Mouse (Mus musculus): Measurements from ENCODE around the gene Flrt1. TPM values are rescaled to one million over a fixed set of nuclear protein-coding genes. Genes with fewer than 3 reads are reported as not detected.

Gene Flrt1
- polyA plus RNA-seq, 1 experiment from 2014 or later, result 12.0 TPM

DNA sequence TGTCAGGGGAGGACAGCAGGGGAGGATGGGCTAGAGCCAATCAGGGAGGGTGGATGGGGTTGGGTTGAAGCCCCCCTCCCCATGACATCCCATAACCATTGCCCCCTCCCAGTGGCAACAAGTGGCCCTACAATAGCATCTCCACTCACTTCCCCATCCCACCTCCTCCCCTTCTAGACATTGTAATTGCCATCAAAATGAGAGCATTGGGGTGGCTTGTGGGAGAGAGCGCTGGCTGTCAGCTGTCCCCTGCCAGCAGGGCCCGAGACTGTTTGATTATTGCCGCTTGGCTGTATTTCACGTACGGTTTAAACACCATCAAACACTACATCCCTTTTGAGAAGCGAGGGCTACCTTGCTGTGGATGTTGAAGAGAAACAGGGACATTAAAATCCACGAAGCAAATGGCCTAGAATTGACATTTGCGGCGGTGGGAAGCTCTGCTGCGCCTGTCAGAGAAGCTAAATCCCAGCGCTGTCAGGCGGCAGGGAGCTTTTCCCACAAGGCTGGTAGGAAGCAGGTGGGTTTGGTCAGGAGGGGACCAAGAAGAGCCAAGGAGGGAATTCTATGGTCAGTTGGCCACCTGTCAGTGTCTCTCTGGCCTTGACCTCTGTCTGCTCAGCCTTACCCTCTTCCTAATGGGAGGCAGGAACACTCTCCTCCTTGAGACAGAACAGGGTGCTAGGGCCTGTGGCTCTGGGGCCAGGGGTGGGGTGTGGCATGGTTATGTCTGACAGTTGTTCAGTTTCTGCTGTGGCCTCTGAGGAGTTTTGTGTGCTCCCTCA is 31.3 kb downstream of the Flrt1 start:
- H3K27ac ChIP-seq (ENCODE audit: low read length), result no peak overlapping the region
- H3K4me1 ChIP-seq (ENCODE audit: control insufficient read depth, insufficient read depth, low read length), result peaks cover 29% of the 10 kb centered on the region
- H3K9ac ChIP-seq (ENCODE audit: low read depth, low read length), result peak overlapping the region; percentile 28; the same call in 1 of the 2 replicates
- H3K36me3 ChIP-seq (ENCODE audit: control insufficient read depth, insufficient read depth, low read length), result no peaks in the 10 kb centered on the region
- no peaks in the 10 kb centered on the region for H3K27me3 ChIP-seq (ENCODE audit: control insufficient read depth, insufficient read depth, low read depth, low read length)
- ATAC-seq, result no peak
- no peaks in the 10 kb centered on the region for H3K9me3 ChIP-seq (replicated peaks; ENCODE audit: control insufficient read depth, low read length, poor library complexity, severe bottlenecking)
- 21% methylated on average over 12 of the region's 12 CpGs for WGBS
- no peak overlapping the region for H3K4me2 ChIP-seq (ENCODE audit: low read length)
- H3K4me3 ChIP-seq (ENCODE audit: low read depth, low read length), result no peak overlapping the region

DNA sequence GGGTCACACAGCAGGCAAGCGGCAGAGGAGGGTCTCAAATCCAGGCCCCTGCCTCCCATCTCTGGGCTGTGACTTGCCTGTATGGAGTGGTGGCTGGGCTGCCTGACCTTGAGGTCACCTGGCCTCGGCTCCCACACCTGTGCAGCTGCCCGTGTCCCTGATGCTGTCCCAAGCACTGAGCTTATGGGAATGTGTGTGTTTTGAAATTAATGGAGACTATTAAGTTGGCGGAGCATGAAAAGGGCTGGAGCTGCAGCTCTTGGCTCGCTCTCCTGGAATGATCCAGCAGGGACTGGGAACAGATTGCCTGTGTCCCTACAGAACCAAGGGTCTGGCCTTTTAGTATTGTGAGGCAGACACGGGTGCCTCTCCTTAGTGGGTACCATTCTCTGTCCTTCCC is 33.3 kb downstream of the Flrt1 start:
- no peaks in the 10 kb centered on the region for H3K36me3 ChIP-seq (ENCODE audit: control insufficient read depth, insufficient read depth, low read length)
- 54% methylated on average over 6 of the region's 6 CpGs for WGBS
- no peak overlapping the region for H3K27ac ChIP-seq (ENCODE audit: low read length)
- no peak for ATAC-seq
- H3K9ac ChIP-seq (ENCODE audit: low read depth, low read length), result no peak overlapping the region
- no peak overlapping the region for H3K4me2 ChIP-seq (ENCODE audit: low read length)
- no peaks in the 10 kb centered on the region for H3K27me3 ChIP-seq (ENCODE audit: control insufficient read depth, insufficient read depth, low read depth, low read length)
- H3K4me3 ChIP-seq (ENCODE audit: low read depth, low read length), result no peak overlapping the region
- H3K4me1 ChIP-seq (ENCODE audit: control insufficient read depth, insufficient read depth, low read length), result peaks cover 46% of the 10 kb centered on the region
- no peaks in the 10 kb centered on the region for H3K9me3 ChIP-seq (replicated peaks; ENCODE audit: control insufficient read depth, low read length, poor library complexity, severe bottlenecking)

DNA sequence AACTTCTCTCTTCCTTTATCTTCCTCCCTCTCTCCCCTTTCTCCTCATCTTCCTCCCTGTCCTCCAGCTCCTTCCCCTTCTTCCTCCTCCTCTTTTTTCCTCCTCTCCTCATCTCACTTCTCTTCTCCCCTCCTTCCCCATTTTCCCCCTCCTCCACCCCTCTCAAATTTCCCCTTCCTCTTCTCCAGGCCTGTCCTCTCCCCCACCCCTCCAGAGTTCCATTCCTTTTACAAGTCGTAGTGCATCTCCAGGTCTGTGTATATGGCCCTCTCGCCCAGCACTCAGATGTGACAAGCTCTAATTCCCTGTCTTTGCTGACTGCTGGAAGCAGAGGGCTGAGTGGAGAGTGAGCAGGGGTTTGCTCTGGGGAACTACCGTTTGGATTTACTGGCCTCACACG is 34.8 kb downstream of the Flrt1 start:
- H3K4me1 ChIP-seq (ENCODE audit: control insufficient read depth, insufficient read depth, low read length), result peaks cover 55% of the 10 kb centered on the region
- ATAC-seq, result no peak
- no peaks in the 10 kb centered on the region for H3K27me3 ChIP-seq (ENCODE audit: control insufficient read depth, insufficient read depth, low read depth, low read length)
- no peak overlapping the region for H3K9ac ChIP-seq (ENCODE audit: low read depth, low read length)
- 8% methylated on average over 4 of the region's 4 CpGs for WGBS
- no peaks in the 10 kb centered on the region for H3K9me3 ChIP-seq (replicated peaks; ENCODE audit: control insufficient read depth, low read length, poor library complexity, severe bottlenecking)
- H3K36me3 ChIP-seq (ENCODE audit: control insufficient read depth, insufficient read depth, low read length), result no peaks in the 10 kb centered on the region
- peak overlapping the region; percentile 18; the same call in 1 of the 2 replicates for H3K27ac ChIP-seq (ENCODE audit: low read length)
- H3K4me3 ChIP-seq (ENCODE audit: low read depth, low read length), result no peak overlapping the region
- H3K4me2 ChIP-seq (ENCODE audit: low read length), result peak overlapping the region; percentile 23; the same call in 1 of the 2 replicates

- peak overlapping the region; percentile 24; the same call in 1 of the 2 replicates for H3K9ac ChIP-seq (ENCODE audit: low read depth, low read length)
- H3K4me2 ChIP-seq (ENCODE audit: low read length), result peak overlapping the region; percentile 23; the same call in 1 of the 2 replicates
- H3K9me3 ChIP-seq (replicated peaks; ENCODE audit: control insufficient read depth, low read length, poor library complexity, severe bottlenecking), result no peaks in the 10 kb centered on the region
- no peaks in the 10 kb centered on the region for H3K36me3 ChIP-seq (ENCODE audit: control insufficient read depth, insufficient read depth, low read length)
- no peak overlapping the region for H3K4me3 ChIP-seq (ENCODE audit: low read depth, low read length)
- 3% methylated on average over 32 of the region's 35 CpGs for WGBS
- peaks cover 55% of the 10 kb centered on the region for H3K4me1 ChIP-seq (ENCODE audit: control insufficient read depth, insufficient read depth, low read length)
- H3K27ac ChIP-seq (ENCODE audit: low read length), result peak overlapping the region; percentile 58
- H3K27me3 ChIP-seq (ENCODE audit: control insufficient read depth, insufficient read depth, low read depth, low read length), result no peaks in the 10 kb centered on the region
- ATAC-seq, result peak; percentile 30
These were observed 35.5 kb downstream of the Flrt1 start for GRCm38 (mm10) chr19:7069781-7070763.

DNA sequence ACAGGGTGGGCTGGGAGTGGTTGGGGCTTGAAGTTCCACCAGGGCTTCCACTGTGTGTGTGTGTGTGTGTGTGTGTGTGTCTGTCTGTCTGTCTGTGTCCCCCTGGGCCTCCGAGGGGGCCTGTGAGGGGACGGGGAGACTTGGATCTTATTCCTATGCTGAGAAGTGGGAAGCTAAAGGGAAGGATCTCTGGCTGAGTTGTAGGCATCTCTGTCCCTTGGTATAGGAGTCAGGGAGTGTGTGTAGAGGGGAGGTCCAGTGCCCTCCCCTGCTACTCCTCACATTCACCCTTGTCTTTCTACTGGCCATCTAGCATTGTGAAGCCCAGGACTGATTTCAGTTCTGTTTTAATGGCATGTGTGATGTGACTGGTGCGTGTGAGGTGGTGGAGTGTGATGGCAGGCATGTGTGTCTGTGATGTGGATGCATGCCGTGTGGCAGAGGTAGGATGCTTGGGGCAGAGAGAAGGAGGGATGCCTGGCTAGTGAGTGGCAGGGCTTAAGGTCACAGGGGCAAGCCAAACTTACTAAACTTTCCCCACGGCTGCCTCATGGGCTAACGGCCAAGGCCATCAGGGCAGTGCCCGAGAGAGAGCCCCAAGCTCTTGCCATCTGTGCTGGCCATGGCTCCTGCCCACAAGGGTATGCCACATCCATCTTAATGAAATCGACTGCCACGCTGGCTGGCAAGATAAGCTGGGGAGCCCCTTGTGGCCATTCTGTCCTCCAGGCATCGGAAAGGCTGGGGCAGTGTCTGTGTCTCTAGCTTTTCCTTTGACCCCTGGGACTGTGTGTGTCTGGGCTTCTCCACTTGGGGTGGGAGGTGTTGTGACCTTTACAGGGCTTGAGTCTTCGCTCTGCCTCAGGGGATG is 36.6 kb downstream of the Flrt1 start:
- Histone ChIP-seq H3K4me1 (ENCODE audit: control insufficient read depth, insufficient read depth, low read length) (peaks cover 51% of the 10 kb centered on the region), H3K4me3 (ENCODE audit: low read depth, low read length) (no peak overlapping the region), H3K9me3 (replicated peaks; ENCODE audit: control insufficient read depth, low read length, poor library complexity, severe bottlenecking) (no peaks in the 10 kb centered on the region), H3K4me2 (ENCODE audit: low read length) (no peak overlapping the region), H3K27ac (ENCODE audit: low read length) (peak overlapping the region; percentile 58), H3K27me3 (ENCODE audit: control insufficient read depth, insufficient read depth, low read depth, low read length) (no peaks in the 10 kb centered on the region), H3K9ac (ENCODE audit: low read depth, low read length) (no peak overlapping the region), H3K36me3 (ENCODE audit: control insufficient read depth, insufficient read depth, low read length) (no peaks in the 10 kb centered on the region)
- no peak for ATAC-seq
- 23% methylated on average over 11 of the region's 11 CpGs for WGBS

- Histone ChIP-seq H3K27me3 (ENCODE audit: control insufficient read depth, insufficient read depth, low read depth, low read length) (no peaks in the 10 kb centered on the region), H3K4me2 (ENCODE audit: low read length) (peak overlapping the region; percentile 33), H3K36me3 (ENCODE audit: control insufficient read depth, insufficient read depth, low read length) (no peaks in the 10 kb centered on the region), H3K4me3 (ENCODE audit: low read depth, low read length) (no peak overlapping the region), H3K9me3 (replicated peaks; ENCODE audit: control insufficient read depth, low read length, poor library complexity, severe bottlenecking) (no peaks in the 10 kb centered on the region), H3K4me1 (ENCODE audit: control insufficient read depth, insufficient read depth, low read length) (peaks cover 46% of the 10 kb centered on the region), H3K27ac (ENCODE audit: low read length) (no peak overlapping the region), H3K9ac (ENCODE audit: low read depth, low read length) (0 out of 2 replicates have a peak overlapping the region, but pooled peaks have one; percentile 1)
- ATAC-seq, result peak; percentile 47
- WGBS, result 2% methylated on average over 14 of the region's 14 CpGs
These were observed 37.4 kb downstream of the Flrt1 start for GRCm38 (mm10) chr19:7068136-7068535.

DNA sequence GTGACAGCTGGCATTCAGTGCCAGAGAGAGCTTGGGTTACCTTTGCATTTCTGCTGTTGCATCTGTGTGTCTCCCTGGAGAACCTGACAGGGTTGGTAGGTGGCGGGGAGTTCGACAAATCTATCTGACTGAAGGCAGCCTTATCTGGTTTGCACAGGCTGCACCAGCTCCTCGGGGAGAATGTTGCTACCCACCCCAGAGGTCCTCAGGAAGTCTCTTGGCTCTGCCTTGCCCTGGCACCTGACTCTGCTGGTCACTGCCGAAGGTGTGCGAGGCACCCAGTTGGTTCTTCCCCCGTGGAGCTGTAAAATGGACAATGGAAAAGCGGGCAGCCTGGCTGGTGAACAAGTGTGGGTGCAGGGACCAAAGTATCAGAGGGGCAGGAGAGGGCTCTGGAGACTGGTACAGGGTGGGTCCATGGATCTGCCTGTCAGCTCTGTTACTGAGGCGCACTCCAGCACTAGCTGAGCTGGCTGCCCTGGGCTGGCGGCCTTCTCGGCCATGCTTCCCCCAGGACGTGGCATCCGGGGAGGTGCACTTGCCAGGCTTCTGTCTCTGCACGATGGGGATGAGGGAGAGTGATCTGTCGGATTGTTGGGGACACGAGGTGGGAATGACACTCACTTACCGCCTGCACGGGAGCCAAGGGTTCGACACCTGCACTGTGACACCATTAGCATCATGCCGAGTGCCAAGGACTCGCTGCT is 38.0 kb downstream of the Flrt1 start:
- Histone ChIP-seq H3K9ac (ENCODE audit: low read depth, low read length) (peak overlapping the region; percentile 22; the same call in 1 of the 2 replicates), H3K4me1 (ENCODE audit: control insufficient read depth, insufficient read depth, low read length) (peaks cover 46% of the 10 kb centered on the region), H3K27ac (ENCODE audit: low read length) (no peak overlapping the region), H3K9me3 (replicated peaks; ENCODE audit: control insufficient read depth, low read length, poor library complexity, severe bottlenecking) (no peaks in the 10 kb centered on the region), H3K36me3 (ENCODE audit: control insufficient read depth, insufficient read depth, low read length) (no peaks in the 10 kb centered on the region), H3K4me3 (ENCODE audit: low read depth, low read length) (no peak overlapping the region), H3K4me2 (ENCODE audit: low read length) (no peak overlapping the region), H3K27me3 (ENCODE audit: control insufficient read depth, insufficient read depth, low read depth, low read length) (no peaks in the 10 kb centered on the region)
- no peak for ATAC-seq
- 48% methylated on average over 20 of the region's 20 CpGs for WGBS

GRCm38 (mm10) chr19:7066828-7067342 is 38.6 kb downstream of the Flrt1 start:
- H3K4me2 ChIP-seq (ENCODE audit: low read length), result no peak overlapping the region
- no peaks in the 10 kb centered on the region for H3K9me3 ChIP-seq (replicated peaks; ENCODE audit: control insufficient read depth, low read length, poor library complexity, severe bottlenecking)
- WGBS, result 37% methylated on average over 7 of the region's 8 CpGs
- no peak for ATAC-seq
- no peak overlapping the region for H3K27ac ChIP-seq (ENCODE audit: low read length)
- H3K9ac ChIP-seq (ENCODE audit: low read depth, low read length), result no peak overlapping the region
- no peaks in the 10 kb centered on the region for H3K27me3 ChIP-seq (ENCODE audit: control insufficient read depth, insufficient read depth, low read depth, low read length)
- H3K36me3 ChIP-seq (ENCODE audit: control insufficient read depth, insufficient read depth, low read length), result no peaks in the 10 kb centered on the region
- peaks cover 42% of the 10 kb centered on the region for H3K4me1 ChIP-seq (ENCODE audit: control insufficient read depth, insufficient read depth, low read length)
- H3K4me3 ChIP-seq (ENCODE audit: low read depth, low read length), result no peak overlapping the region

Data from midbrain, embryonic 16.5 days (tissue).